Mouse (Mus musculus) C2C12 (cell line): ENCODE results near the gene Tgfbi.

ENCODE experiments used
- CTCF ChIP-seq: IDR thresholded peaks from one replicate; pipeline ENCODE4 v1.5.1; 2011; ENCODE audit not compliant: control insufficient read depth, insufficient read depth, insufficient read length
- FOSL1 ChIP-seq: IDR thresholded peaks from one replicate; pipeline ENCODE4 v1.8.0; 2011; ENCODE audit warnings: mild to moderate bottlenecking, low read length; ENCODE audit not compliant: poor library complexity, insufficient read depth, severe bottlenecking
- MYOD1 ChIP-seq: IDR thresholded peaks from one replicate; pipeline ENCODE4 v1.6.1; 2011; ENCODE audit warnings: low read depth; ENCODE audit not compliant: control insufficient read depth, insufficient read length
- USF1 ChIP-seq: IDR thresholded peaks from one replicate; pipeline ENCODE4 v1.6.1; 2011; ENCODE audit warnings: low read depth, mild to moderate bottlenecking, control low read depth, moderate library complexity

DNA sequence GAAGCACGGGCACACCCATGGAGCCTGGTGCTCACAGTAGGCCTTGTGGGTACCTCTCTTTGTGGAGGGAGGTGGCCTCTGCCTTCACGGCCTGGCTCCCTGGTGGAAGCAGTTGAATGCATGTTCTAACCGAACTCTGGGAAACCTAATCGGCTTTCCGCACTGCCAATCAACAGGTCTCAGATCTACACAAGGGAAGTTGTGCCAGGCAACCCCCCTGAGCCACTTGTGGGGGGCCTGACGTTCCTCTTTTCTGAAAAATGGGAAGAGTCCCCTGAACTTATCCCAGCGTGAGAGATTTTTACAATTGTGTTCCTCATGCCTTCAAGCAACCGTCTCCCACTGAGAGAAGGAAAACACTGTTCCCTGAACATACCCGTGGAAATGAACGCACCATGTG, 5.9 kb downstream of the Tgfbi start:
- TF ChIP-seq CTCF (no peak), MYOD1 (no peak), FOSL1 (no peak), USF1 (no peak)
